Mouse (Mus musculus) midbrain, embryonic 14.5 days (tissue): Measurements from ENCODE around the gene Atp10b. TPM values are rescaled to one million over a fixed set of nuclear protein-coding genes. Genes with fewer than 3 reads are reported as not detected.

Experiments
- polyA plus RNA-seq: library from polyadenylated mRNA; unstranded; fragments of >200 nt; fragmentation: Nextera tagmentation; extraction: Ambion mirVana; gene quantifications from 2 replicates; pipeline ENCODE4 v1.2.1, GENCODE M21; 2014

The Atp10b gene
- polyA plus RNA-seq, 1 experiment from 2014 or later: 0.29 TPM

Other genes starting within 250 kb of the Atp10b start
- not detected in 2 replicates for gene Gm9972, start 114.1 kb upstream of the Atp10b start, polyA plus RNA-seq